Mouse (Mus musculus) B cell, adult 2 months (primary cell): ENCODE measurements at regions not wholly inside any gene's neighbourhood (a gene's known extent, or its start where the extent isn't known, plus 50 kb on each side); places are given as distances from the start of the nearest gene placed in this dataset.

Source experiments
- DNase-seq, 2 experiments: peaks; one replicate each; pipeline ENCODE4 v3.0.0; 2022

DNA sequence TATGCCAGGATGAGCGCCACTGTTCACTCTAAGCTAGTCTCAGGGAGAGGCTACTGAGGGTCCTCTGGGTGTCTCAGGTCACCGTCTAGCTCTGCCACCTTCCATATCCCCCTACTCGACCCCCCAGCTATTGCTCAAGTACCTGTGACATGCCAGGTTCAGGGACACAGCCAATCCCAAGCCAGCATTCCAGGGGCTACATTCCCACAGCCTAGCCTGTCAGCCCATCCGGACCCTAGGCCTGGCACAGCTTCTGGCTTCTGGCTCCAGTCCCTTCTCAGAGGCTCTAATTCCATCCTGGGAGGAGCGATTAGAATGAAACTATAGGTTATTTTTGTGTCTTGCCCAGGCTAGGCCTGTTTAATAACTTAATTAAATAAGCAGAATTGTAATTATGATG lies 105.2 kb downstream of the 1810010D01Rik start:
- no peak for DNase-seq

DNA sequence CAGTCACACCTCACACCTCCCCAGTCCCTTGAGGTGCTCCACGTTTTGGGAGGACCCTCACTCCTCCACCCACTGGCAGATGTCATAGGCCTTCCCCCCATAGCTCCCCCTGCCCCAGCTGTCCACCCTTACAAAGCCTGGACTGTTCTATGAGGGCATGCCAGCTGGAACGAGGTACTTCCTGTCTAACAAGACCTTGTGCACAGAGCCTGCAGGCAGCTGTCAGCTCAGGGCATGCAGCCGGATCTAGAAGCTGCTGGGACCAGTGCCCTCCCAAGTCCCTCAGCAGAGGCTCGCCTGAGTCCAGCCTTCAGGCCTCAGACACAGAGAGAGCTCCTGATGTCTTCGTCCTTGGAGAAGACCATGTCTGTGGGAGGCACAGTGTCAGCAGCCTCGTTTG lies 105.7 kb downstream of the 1810010D01Rik start:
- no peak for DNase-seq

DNA sequence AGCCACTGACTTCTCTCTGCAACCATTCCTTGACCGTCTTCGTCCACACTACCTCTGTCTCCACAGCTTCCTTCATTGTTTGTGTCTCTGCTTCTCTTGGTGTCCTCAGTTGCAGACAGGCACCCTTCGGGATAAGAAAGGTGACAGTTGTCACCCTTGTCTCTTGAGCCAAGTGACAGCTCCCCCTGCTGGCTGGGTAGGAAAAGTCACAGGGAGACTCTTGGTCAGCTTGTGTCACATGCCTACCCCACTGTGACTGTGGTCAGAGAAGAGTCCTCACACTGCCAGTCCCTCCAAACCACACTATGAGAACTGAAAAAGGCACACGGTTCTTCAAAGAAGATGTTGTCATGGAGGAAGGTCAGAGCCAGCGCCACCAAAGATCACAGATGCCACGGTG lies 109.6 kb downstream of the 1810010D01Rik start:
- peak; percentile 27 to 43 for DNase-seq

DNA sequence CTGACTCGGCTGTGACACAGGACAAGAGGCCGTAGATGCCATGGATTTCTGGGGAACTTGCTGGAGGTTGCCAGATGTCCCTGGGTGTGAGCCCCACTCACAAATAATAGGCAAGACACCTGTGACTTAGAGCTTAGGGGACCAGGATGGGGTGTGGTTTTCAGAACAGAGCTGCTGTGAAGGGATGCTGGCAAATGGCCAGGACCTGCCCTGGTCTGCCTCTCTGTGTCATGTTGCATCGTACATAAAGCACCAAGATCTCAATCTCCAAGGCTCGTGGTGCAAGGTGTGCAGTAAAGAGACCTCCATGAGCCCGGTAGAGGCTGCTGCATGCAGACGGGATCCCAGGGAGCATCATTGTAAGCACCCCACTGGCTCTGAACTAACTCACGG lies 113.8 kb downstream of the 1810010D01Rik start:
- no peak for DNase-seq

DNA sequence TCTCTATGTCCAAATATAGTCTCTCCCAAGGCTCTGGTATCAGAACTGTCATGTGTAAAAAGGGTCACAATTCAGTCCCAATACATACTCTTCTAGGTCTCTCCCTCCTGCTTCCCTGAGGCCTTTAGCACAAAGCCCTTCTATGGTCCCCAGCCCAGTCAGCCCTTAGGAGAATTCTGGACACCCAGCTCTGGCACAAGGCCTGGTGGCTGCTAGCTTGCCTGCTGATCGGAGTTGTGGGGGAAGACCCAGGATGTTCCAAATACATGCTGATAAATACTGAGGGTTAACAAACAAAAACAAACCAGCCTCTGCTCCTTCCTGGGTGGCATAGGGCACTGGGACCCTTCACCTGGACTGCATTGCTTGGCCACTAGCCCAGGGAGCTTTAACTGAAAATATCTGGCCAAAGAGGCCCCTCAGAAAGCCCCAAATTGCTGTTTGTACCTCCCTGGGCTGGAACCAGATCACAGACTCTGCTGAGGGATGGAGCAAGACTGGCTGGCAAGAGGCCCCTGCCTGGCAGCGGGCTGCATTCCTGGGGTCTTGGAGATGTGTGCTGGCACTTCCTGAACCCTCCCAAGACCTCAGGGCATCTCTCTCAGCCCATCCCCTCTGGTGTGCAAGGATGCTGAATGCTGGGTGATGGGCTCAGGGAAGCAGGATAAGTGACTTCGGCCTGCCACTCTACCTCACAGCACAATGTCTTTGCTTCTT lies 114.3 kb downstream of the 1810010D01Rik start:
- DNase-seq: no peak

DNA sequence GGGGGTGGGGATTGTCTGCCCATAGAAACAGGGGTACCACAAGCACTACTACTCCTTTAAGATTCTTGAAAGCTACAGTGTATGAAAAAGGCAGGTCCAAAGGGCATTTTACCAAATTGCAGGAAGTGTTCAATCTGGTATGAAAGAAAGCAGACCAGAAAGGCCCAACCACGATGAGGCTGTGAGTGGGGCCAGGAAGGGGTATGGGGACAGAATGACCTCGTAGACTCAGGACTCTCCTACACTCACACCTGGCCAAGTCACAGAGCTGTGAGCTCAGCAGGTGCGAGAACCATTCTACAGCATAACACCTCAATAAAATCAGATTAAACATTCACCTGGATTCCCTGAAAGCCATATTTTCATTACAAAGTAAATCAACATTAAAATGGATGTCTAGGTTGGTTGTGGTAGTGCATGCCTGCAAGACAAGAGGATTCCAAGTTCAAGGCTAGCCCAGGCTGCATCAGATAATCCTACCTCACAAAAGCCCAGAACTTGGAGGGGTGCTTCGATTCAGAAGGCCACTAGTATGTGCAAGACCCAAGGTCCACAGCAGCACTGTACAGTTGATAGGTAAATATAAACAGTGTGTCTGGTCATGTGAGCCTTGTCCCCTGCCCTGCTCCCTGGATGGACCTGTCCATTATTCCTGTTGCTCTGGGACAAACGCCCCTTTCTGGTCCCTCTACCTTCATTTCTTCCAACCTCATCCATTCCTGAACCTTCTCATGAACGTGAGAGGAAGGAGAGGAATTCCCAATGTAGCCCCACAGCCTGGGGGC lies 115.3 kb downstream of the 1810010D01Rik start:
- DNase-seq: no peak

DNA sequence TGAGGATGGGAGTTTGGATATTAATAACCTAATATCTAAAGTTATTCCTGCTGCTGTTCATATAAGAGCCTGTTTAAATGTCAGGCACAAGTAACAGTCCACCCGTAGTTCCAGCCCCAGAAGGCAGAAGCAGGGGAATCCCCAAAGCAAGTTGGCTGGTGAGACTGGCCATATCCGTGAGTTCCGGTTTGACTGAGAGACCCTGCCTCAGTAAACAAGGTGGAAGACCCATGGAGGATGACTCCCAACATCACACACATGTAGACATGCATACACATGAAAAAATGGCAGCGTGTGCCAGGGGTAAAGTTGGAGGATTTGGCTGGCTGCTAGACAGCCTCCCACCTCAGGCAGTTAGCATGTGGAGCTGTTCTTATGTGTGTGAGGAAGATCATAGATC lies 117.1 kb downstream of the 1810010D01Rik start:
- no peak for DNase-seq

DNA sequence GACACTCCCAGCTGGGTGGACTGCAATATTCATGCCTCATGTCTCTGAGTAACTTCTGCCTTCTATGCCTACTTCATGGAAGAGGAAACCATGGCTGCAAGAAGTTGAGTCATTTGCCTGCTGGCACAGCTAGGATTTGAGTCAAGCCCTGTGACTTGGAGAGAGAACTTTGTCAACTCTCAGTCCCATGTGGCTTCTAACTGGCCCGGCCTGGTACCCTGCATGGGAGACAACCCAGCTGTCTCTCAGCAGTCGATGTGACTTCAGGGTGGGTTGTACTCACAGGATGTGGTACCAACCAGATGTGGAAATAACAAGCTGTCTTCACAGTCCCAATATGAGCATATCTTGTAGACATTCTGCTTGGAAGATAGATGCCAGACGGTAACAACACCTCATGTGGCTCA lies 118.6 kb downstream of the 1810010D01Rik start:
- DNase-seq: no peak

DNA sequence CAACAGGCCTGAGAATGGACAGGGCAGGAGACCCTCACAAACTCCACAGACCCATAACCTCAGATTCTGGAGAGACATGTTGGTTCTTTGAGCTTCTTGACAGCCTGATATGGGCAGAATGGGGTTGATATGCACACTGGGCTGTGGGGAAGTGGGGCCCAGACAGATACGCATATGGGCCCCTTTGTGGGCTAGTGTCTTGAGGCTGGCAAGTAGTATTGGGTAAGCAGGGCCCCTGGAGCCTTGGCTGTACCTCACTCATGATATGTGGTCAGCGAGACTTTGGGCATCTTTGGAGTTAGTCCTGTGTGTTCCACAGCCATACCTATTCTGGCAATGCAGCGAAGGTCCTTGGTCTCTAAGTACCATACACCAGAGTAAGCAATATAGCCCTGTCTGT lies 119.3 kb downstream of the 1810010D01Rik start:
- DNase-seq: no peak

DNA sequence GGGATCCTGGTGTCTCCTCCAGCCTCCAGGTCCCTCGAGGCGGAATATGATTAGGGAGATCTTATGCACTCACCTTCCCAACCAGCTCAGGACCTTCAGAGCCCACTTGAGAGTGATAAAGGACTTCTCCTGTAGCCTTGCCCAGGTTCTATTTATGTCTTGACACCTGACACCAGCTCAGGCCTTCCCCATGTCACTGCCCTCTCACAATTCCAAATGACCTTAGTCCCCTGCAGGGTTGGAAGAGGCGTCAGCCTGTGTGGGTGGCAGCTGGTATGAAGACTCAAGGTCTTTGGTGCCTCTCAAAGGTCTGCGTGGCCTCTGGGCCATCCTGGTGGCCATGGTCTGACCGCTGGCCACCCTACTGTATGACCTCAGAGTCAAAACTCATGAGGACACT lies 120.1 kb downstream of the 1810010D01Rik start:
- DNase-seq: no peak

DNA sequence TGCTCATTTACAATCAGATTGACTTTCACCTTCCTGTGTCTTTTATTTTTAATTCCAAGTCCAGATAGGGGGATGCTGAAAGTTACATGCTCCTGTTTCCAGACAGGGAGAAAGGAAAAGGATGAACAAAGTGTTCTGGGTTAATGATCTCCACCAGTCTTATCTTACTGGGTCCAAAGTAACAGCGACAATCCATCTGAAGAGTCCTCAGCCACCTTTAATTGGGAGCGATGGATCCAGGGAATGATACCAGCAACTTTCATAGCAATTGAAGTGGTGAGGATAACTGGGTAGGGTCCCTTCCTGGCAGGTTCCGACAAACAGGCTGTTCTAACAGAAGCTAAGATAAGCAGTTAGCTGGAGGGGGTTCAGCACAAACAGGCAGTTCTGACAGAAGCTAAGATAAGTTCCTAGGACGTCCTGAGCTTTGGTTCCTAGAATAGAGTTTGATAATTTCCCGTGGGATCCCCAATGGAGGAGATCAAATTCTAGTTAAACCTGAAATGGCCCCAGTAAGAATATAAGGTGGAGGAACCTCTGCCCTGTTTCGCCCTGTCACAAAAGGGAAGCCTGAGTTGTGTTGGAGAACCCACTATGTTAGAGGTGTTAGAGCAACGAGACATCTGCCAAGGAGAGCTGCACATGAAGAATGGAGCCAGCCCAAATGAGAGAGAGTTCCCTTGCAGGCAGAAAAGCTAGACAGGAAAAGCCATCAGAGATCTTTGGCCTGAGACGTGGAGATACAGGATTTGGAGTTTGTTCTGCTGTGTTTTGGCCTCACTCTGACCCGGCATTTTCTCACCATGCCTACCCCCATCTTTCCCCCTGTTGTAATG lies 124.8 kb downstream of the 1810010D01Rik start:
- DNase-seq: no peak

DNA sequence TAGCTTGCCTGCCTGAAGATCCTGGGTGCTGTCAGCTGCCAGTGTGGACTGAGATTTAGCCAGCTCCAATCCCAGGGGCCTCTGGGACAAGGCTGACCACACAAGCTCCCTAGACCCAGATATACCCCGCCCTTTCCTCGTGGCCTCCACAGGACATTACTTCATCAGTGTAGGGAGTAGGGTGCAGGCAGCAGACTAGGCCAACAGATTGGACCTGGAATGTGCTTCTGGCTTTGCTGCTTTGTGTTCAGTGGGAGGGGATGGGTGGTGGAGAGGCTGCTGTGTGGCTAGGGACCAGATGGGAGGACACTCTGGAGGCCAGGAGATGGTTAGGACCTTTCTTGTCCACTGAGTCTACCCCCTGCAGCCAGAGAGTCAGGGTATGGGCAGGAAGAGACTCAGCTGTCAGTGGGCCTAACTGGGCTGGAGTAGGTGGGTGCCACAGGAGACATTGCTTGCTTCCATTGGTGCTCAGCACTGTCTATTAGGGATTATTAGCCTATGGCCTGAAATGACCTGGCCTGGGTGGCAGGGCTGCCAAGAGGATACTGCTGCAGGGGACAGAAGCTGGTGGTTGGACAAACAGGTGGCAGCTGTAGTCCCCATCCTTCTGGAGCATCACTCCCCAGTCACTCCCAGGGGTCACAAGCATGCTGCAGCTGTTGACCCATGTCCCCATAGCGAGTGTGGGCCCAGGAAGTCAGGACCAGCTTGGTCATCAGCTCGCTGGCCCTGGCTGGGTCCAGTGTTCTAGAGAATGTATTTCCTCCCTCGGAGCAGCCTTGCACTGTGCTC lies 132.5 kb upstream of the Ccnd1 start:
- no peak for DNase-seq

DNA sequence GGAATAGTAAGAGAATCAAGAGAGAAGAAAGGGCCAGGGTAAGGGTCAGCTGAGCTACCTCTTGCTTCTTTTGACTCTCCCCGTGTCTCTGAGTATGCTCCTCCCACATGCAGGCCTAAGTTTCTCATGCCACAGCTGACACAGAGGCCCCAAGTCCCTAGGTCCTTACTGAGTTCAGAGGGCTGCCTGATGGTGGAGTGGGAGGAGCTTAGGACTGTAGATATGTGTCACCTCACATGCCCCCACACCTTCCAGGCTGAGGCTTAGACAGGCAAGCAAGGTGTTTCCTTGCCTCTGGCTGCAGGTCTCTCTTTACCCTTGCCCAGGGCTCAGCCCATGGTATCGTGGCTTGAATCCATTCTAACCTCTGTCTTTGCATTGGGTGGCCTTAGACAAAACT lies 131.8 kb upstream of the Ccnd1 start:
- no peak for DNase-seq

DNA sequence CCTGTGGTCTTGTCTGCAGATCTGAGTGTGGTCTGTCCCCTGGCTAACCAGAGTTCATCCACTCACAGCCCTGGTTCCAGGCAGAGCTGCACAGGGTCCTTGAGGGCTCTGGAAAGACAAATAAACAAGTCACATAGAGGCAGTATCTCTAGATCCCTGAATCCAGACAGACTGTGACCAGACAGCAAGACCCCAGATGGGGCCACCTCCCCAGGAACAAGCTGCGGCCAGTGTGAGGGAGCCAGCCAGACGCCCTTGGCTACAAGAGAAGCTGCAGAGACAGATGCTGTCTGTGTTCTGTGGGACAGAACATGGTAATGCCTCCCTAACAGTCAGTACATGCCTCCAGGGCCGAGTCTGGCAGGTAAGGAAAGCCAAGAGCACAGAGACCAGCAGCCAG lies 127.6 kb upstream of the Ccnd1 start:
- DNase-seq: no peak

DNA sequence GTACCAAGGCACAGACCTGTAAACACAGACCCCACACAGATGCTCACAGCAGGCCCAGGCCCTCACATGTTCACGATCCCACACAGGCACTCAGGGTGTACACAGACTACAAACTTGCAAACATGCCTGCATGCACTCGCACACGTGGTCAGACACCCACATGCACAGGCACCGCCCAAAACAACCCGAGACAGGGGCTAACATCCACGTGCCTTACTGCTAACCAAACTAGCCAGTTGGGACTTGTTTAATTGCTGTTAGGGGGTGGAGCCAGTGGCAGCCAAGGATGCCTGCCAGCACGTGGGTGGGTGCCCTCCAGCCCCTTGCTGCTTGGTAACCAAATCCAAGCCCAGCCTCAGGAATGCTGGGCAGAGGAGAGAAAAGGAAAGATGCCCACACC lies 116.6 kb upstream of the Ccnd1 start:
- DNase-seq: no peak

DNA sequence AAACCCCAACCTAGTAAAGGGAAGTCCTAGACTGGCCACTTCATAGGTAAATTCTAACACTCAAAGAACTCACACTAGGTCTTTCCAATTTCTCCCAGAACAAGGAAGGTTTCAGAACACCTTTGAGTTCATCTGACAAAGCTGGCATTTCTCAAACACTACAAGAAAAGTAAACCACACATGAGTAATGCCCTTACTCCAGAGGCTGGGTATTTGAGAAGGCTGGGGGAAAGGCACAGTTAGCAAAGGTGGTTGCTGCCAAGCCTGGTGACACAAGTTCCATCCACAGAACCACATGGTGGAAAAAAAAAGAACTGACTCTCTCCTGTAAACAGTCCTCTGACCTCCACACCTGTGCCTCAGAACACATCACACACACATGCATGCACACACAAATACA lies 111.9 kb upstream of the Ccnd1 start:
- no peak for DNase-seq

DNA sequence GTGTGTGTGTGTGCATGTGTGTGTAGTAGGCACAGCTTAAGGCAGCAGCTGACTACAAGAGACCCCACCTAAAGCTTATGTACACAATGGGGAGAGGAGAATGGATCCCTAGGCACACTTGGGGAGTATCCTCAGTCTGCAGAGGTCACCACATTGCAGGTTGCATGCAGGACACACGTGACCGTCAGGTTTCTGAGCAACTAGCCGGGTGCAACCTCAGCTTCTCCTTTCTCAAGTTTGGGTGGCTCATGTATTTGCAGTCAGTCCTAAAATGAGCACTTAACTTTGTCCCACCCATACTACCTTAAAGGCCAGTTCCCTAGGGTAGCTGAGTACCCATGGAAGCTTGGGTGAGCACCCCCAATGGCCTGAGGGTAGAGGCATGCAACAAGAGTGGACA lies 111.0 kb upstream of the Ccnd1 start:
- no peak for DNase-seq

DNA sequence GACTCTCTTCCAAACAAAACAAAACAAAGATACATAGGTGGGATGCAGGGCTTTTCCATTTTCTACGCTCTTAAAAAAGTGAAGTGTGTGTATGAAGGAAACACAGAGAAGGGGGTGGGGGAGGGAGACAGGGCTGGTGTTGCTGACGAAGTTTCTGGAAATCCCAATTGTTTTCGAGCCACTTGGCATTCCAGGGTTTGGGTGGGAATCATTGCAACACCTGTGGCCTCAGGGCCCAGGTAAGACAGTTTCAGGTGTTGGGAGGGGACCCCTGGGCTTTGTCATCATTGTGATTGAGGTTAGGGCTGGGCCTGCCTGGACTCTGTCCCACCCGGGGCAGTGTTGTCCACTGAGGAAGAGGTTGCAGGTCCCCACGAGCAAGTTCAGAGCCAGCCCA lies 108.8 kb upstream of the Ccnd1 start:
- no peak for DNase-seq

DNA sequence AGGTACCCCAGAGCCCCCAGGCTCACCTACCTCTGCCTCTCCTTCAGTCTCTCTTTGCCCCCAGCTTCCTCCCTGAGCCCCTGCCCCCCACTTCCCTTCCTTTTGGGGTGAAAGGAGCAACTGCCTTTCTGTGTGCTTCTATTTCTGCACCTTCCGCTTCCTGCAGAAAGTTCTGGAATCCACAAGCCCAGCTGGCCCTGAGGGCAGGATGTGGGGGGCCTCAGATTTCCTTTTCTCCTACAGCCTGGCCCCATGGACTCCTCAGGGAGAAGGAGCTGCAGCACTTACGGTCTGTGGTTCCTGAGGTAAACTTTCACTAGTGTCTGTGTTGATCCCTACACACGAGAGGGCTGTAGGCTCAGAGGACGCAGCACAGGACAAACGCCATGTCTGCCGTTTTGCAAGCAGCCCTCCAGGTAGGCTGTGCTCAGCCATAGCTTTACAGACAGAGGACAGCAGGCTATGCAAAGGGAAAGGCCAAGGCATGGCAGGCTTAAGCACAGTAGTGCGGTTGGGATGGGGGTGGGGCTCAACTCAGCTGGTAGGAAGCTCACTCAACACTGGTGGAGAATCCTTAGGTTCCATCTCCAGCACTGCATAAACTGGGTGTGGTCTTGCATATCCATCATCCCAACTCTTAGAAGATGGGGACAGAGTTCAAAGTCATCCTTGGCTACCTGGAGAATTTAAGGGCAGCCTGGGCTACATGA lies 108.2 kb upstream of the Ccnd1 start:
- DNase-seq: no peak

DNA sequence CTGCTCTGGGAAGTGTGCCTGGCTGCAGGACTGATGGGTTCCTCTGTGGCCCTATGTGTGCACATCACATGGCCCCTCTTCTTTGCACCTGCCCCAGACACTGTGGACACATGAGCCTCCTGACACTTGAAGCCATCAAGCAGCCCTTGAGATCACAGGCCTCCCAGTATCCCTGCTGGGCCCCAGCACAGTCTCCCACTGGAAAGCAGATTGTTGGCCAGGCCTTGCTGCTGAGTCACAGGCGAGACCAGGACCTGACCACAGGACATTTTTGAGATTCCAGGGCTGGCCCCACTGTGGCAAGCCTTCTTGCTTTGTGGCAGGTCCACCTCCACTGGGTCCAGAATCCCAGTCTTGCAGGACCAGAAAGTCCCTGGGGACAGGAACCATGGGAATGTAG lies 105.5 kb upstream of the Ccnd1 start:
- no peak for DNase-seq

DNA sequence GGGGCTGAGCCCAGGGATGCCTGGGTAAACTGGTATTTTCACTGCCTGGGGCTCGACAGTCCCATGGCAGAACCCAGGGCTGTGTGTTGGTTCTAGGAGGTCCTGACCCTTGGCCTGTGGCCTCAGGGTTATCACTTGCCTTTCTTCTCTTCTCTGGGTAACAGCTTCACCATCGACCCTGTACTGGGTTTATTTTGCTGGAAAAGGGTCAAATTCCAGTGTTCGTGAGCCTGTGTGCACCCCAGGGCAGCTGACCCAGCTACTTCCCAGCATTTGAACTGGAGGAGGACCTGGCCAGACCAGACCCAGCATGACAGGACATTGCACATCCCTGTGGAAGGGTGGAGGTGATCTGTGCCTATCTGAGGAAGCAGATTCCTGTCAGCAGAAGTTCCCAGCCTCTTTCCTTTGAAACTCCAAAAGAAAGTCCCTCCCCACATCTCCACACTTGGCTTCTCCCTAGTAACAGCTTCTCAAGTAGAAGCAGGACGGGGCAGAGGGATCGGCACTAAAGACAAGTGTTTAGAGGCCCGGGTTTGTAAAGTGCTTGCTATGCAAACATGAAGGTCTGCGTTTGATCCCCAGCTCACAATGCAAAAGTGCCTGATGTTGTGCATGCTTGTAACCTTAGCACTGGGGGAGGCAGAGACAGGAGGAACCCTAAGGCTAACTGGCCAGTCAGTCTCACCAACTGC lies 103.9 kb upstream of the Ccnd1 start:
- no peak for DNase-seq

DNA sequence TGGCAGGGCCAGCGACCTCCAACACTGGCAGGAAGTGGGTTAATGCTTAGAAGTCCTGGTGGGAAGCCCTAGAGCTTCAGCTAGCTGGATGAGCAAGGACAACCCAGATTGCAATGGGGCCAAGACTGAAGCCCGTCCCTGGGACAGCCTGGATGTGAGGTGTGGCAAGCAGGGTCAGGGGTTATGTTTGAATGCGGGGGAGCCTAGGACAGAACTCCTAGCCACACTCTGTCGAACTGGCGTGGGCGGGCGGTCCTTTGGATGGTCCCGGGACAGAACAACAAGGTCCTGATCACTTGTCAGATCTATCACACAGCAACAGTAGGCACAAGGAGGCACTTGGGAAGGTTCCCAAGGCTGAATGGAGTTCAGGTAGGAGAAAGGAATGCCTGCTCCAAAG lies 101.1 kb upstream of the Ccnd1 start:
- no peak for DNase-seq
